Mouse (Mus musculus): ENCODE measurements around the gene Scgb2b12. TPM values are rescaled to one million over a fixed set of nuclear protein-coding genes. Genes with fewer than 3 reads are reported as not detected.
"Not testable (repeated sequence)": the region's sequence is repeated elsewhere in the genome, so short reads cannot be mapped to it uniquely, and the experiment has no call there.

Gene Scgb2b12
- not detected in 2 replicates for polyA plus RNA-seq (2014; fragmentation: Nextera tagmentation; extraction: Ambion mirVana)

DNA sequence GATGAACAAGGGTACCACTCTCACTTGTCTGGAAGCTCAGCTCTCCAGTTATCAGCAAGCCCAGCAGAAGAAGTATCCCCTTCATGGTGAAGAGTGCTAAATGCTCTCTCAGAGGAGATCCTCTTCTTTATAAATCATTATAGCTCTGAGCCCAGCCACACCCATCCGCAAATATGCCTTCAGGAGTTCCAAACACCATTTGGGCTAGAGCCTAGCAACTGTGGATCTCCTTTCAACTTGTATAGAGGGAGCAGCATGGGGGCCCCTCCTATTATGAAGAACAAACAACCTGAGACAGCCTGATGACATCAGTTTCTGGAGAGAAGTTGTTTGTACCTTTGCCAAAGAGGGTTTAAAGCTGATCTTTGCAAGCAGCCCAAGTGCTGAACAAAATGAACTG, at the start of gene Scgb2b12:
Scgb2b12 (minus strand) TSS at position 101 of the 400 bp plus-strand sequence.
- not testable (repeated sequence) for H3K4me1 ChIP-seq (replicated peaks; ENCODE audit: control insufficient read depth, insufficient read depth, low read length); H3K4me3 ChIP-seq (ENCODE audit: low read depth, low read length); DNase-seq (ENCODE audit: low spot score); H3K9ac ChIP-seq (ENCODE audit: low read depth, low read length); H3K9me3 ChIP-seq (ENCODE audit: control insufficient read depth, low read length); H3K36me3 ChIP-seq (ENCODE audit: control insufficient read depth, insufficient read depth, low read length); H3K4me2 ChIP-seq; ATAC-seq (replicated peaks; ENCODE audit: low FRiP score); H3K27ac ChIP-seq (ENCODE audit: low read depth, low read length); H3K27me3 ChIP-seq (replicated peaks; ENCODE audit: control insufficient read depth, insufficient read depth, low read length)
- 79% methylated on average over 1 of the region's 1 CpGs for WGBS

DNA sequence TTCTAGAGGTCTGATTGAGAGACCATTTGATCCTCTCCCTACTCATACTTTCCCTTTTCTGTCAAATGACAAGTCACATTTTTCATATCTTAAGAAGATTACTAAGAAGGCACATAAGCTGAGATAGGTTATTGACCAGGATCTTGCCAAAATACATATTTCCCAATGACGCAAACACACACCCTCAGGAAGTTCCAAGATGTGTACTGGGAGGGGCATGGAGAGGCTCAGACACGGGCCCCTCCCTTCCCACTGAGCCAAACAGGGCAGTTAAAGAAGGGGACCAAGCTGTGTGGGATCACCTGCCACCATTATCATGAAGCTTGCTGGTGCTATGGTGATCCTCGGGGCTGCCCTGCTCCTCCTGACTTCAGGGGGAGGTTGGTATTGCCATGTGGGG, 6.8 kb upstream of the Scgb2b12 start, which contains the start of gene Scgb1b12:
Scgb1b12 (plus strand) TSS at position 301 of the 400 bp plus-strand sequence.
- not testable (repeated sequence) for H3K9me3 ChIP-seq (ENCODE audit: control insufficient read depth, low read length); H3K4me1 ChIP-seq (replicated peaks; ENCODE audit: control insufficient read depth, insufficient read depth, low read length); H3K4me2 ChIP-seq; DNase-seq (ENCODE audit: low spot score); H3K36me3 ChIP-seq (ENCODE audit: control insufficient read depth, insufficient read depth, low read length); H3K27me3 ChIP-seq (replicated peaks; ENCODE audit: control insufficient read depth, insufficient read depth, low read length); ATAC-seq (replicated peaks; ENCODE audit: low FRiP score); H3K27ac ChIP-seq (ENCODE audit: low read depth, low read length); H3K9ac ChIP-seq (ENCODE audit: low read depth, low read length); H3K4me3 ChIP-seq (ENCODE audit: low read depth, low read length)
- WGBS: 82% methylated on average over 2 of the region's 3 CpGs

Other genes with a start within 250 kb of the Scgb2b12 start
- gene Scgb1b10, start 226.4 kb downstream of the Scgb2b12 start, polyA plus RNA-seq (2014; fragmentation: Nextera tagmentation; extraction: Ambion mirVana): not detected in 2 replicates
- not detected in 2 replicates for gene Scgb2b11, start 116.1 kb downstream of the Scgb2b12 start, polyA plus RNA-seq (2014; fragmentation: Nextera tagmentation; extraction: Ambion mirVana)
- gene Scgb1b11, start 104.4 kb downstream of the Scgb2b12 start, polyA plus RNA-seq (2014; fragmentation: Nextera tagmentation; extraction: Ambion mirVana): not detected in 2 replicates
- not detected in 2 replicates for gene Scgb1b12, start 6.9 kb upstream of the Scgb2b12 start, polyA plus RNA-seq (2014; fragmentation: Nextera tagmentation; extraction: Ambion mirVana)
- gene Scgb1b29, start 114.3 kb upstream of the Scgb2b12 start, polyA plus RNA-seq (2014; fragmentation: Nextera tagmentation; extraction: Ambion mirVana): not detected in 2 replicates

Measured in liver, embryonic 11.5 days (tissue).